Mouse (Mus musculus): ENCODE results near the gene Zfp503. TPM values are rescaled to one million over a fixed set of nuclear protein-coding genes. Genes with fewer than 3 reads are reported as not detected.

Gene Zfp503
- total and polyA plus RNA-seq, 3 experiments, result not detected

DNA sequence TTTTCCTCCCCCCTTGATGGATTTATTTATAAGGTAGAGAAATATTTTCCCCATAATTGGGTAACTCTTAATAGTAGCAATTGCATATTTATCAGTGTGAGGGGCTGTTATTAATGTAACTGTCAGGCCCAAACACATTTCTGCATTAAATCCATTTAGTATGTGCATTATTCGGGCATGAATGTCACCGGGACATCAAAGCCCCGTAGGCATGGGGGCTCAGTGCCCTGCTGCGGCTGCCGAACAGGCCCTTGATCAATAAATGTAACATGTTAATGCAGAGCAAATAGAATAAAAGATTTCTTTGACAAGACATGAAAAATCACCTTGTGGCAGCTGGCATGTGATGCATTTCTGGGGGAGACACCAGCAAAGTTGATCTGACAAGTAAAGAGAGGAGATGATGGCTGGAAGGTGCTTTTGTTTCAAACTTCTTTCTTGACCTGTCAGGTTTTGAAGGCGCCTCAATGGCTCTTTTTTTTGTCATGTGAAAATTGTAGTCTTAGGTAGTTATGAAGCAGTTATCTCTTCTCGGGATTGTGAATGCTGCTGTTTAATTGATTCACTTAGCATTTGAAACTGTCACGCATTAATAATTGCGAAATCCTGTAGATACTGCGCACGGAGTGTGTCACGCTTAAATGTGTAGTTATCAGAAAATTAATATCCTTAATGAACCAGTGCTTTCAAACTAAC lies 47.5 kb upstream of the Zfp503 start:
- H3K79me2 ChIP-seq (replicated peaks; ENCODE audit: control insufficient read depth, extremely low read depth, insufficient read depth, poor library complexity, severe bottlenecking), result no peaks in the 10 kb centered on the region
- no peak overlapping the region for H3K4me2 ChIP-seq (ENCODE audit: insufficient read depth, low read depth, poor library complexity, severe bottlenecking)
- H3K27ac ChIP-seq (ENCODE audit: insufficient read depth, low read depth), result no peak overlapping the region
- in situ Hi-C loops (cut with MboI; ENCODE audit: low pct_ligation_motif_present, low pct_unique_long_range_greater_than_20kb, low sequenced_read_pairs), result no loop called here
- H3K4me1 ChIP-seq (ENCODE audit: control insufficient read depth in 1 of 2, insufficient read depth in 2 of 2), result no peaks in the 10 kb centered on the region
- no peak overlapping the region for H3K9ac ChIP-seq (ENCODE audit: insufficient read depth, low read depth)
- H3K9me3 ChIP-seq (replicated peaks; ENCODE audit: low read length), result no peaks in the 10 kb centered on the region
- TF ChIP-seq CHD2 (IDR thresholded peaks at IDR 0.05; ENCODE audit: low read length), result no peak
- dilution Hi-C loops (cut with MboI; ENCODE audit: extremely low pct_ligation_motif_present, extremely low pct_unique_long_range_greater_than_20kb, low sequenced_read_pairs), result no loop called here
- H3K4me3 ChIP-seq (replicated peaks in 1 of 3; ENCODE audit: low read depth in 2 of 3, low read length in 2 of 3, poor library complexity in 1 of 3), result no peak overlapping the region
- peaks cover 0 to 2% of the 10 kb centered on the region in 2 experiments for H3K36me3 ChIP-seq (replicated peaks in 1 of 2; ENCODE audit: control insufficient read depth in 1 of 2, insufficient read depth in 1 of 2, low read length in 1 of 2)
- no peak for DNase-seq (ENCODE audit: extremely low read depth)
- no peaks in the 10 kb centered on the region for H3K27me3 ChIP-seq (replicated peaks)

DNA sequence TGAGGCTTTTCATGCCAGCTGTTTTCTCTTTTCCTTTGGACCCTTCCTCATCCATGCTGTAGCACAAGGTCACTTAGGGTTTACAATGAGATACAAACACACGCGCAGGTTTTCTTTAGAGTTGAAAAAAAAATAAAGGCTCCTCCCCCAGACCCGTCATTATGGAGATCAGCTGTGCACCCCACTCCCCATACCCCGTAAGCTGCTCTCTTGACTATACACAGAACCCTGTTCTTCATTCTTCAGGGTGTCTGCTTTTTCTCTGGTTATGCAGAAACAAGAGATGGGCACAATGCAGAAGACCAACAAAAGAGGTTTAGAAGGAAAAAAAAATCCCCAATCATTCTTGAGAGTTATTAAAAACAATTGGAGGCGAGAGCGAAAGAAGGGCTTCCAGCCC lies 46.9 kb upstream of the Zfp503 start:
- H3K27me3 ChIP-seq (replicated peaks), result no peaks in the 10 kb centered on the region
- no peak overlapping the region for H3K9ac ChIP-seq (ENCODE audit: insufficient read depth, low read depth)
- dilution Hi-C loops (cut with MboI; ENCODE audit: extremely low pct_ligation_motif_present, extremely low pct_unique_long_range_greater_than_20kb, low sequenced_read_pairs), result no loop called here
- H3K79me2 ChIP-seq (replicated peaks; ENCODE audit: control insufficient read depth, extremely low read depth, insufficient read depth, poor library complexity, severe bottlenecking), result no peaks in the 10 kb centered on the region
- no peak overlapping the region for H3K27ac ChIP-seq (ENCODE audit: insufficient read depth, low read depth)
- TF ChIP-seq NELFE (IDR thresholded peaks at IDR 0.05; ENCODE audit: low read depth, low read length) (no peak), IRF4 (IDR thresholded peaks at IDR 0.05; ENCODE audit: low read depth, low read length) (no peak), MXI1 (IDR thresholded peaks at IDR 0.05; ENCODE audit: low read depth, low read length) (no peak), EP300 (IDR thresholded peaks at IDR 0.05; ENCODE audit: low read length) (no peak), RAD21 (IDR thresholded peaks at IDR 0.05; ENCODE audit: low read depth, low read length) (no peak), CHD2 (IDR thresholded peaks at IDR 0.05; ENCODE audit: low read length) (no peak), MAFK (IDR thresholded peaks at IDR 0.05; ENCODE audit: insufficient replicate concordance, low read length) (no peak), TCF12 (IDR thresholded peaks at IDR 0.05; ENCODE audit: low read depth, low read length) (no peak)
- no peaks in the 10 kb centered on the region for H3K4me1 ChIP-seq (ENCODE audit: control insufficient read depth in 1 of 2, insufficient read depth in 2 of 2)
- H3K9me3 ChIP-seq (replicated peaks; ENCODE audit: low read length), result no peaks in the 10 kb centered on the region
- H3K4me2 ChIP-seq (ENCODE audit: insufficient read depth, low read depth, poor library complexity, severe bottlenecking), result no peak overlapping the region
- peaks cover 0 to 2% of the 10 kb centered on the region in 2 experiments for H3K36me3 ChIP-seq (replicated peaks in 1 of 2; ENCODE audit: control insufficient read depth in 1 of 2, insufficient read depth in 1 of 2, low read length in 1 of 2)
- no peak overlapping the region for H3K4me3 ChIP-seq (replicated peaks in 1 of 3; ENCODE audit: low read depth in 2 of 3, low read length in 2 of 3, poor library complexity in 1 of 3)
- DNase-seq (ENCODE audit: extremely low read depth), result no peak
- in situ Hi-C loops (cut with MboI; ENCODE audit: low pct_ligation_motif_present, low pct_unique_long_range_greater_than_20kb, low sequenced_read_pairs), result no loop called here

DNA sequence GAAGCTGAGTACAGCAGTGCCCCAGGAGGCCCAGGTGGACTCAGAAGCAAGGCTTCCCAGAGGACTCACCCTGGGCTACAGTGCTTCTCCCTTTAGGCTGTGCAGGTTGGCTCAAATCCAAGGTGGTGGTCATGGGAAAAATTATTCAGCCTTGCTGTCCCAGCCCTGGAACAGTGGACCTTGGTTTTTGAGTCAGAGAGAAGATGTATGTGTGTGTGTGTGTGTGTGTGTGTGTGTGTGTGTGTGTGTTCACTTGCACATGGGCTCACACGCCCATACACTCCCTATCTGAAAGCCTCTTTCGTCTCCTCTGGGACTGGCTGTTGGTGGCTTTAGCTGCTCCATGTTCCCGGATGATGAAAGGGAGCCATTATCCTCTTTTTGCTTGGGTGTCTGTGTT lies 46.5 kb upstream of the Zfp503 start:
- TF ChIP-seq KAT2A (IDR thresholded peaks at IDR 0.05; ENCODE audit: insufficient replicate concordance, low read length) (no peak), ETS1 (conservative IDR thresholded peaks at IDR 0.05; ENCODE audit: low read depth, low read length) (no peak), CHD1 (IDR thresholded peaks at IDR 0.05; ENCODE audit: low read depth, low read length) (no peak), USF2 (conservative IDR thresholded peaks at IDR 0.05; ENCODE audit: low read depth, low read length) (no peak), USF1 (IDR thresholded peaks at IDR 0.05; ENCODE audit: low read depth, low read length) (no peak), JUN (IDR thresholded peaks at IDR 0.05; ENCODE audit: insufficient read depth, low read depth, low read length) (no peak), SMC3 (IDR thresholded peaks at IDR 0.05; ENCODE audit: low read depth, low read length) (no peak), MEF2A (IDR thresholded peaks at IDR 0.05; ENCODE audit: borderline replicate concordance, low read depth, low read length) (no peak), PAX5 (IDR thresholded peaks at IDR 0.05; ENCODE audit: low read length) (no peak), MYC (IDR thresholded peaks at IDR 0.05; ENCODE audit: low read depth, low read length) (no peak), ZNF384 (IDR thresholded peaks at IDR 0.05; ENCODE audit: low read depth, low read length) (no peak), ZC3H11A (IDR thresholded peaks at IDR 0.05; ENCODE audit: low read depth, low read length) (no peak), TCF12 (IDR thresholded peaks at IDR 0.05; ENCODE audit: low read depth, low read length) (no peak)
- Histone ChIP-seq H3K27me3 (replicated peaks) (no peaks in the 10 kb centered on the region), H3K9ac (ENCODE audit: insufficient read depth, low read depth) (no peak overlapping the region), H3K4me2 (ENCODE audit: insufficient read depth, low read depth, poor library complexity, severe bottlenecking) (no peak overlapping the region), H3K9me3 (replicated peaks; ENCODE audit: low read length) (no peaks in the 10 kb centered on the region), H3K36me3 (replicated peaks in 1 of 2; ENCODE audit: control insufficient read depth in 1 of 2, insufficient read depth in 1 of 2, low read length in 1 of 2) (peaks cover 0 to 2% of the 10 kb centered on the region in 2 experiments), H3K79me2 (replicated peaks; ENCODE audit: control insufficient read depth, extremely low read depth, insufficient read depth, poor library complexity, severe bottlenecking) (no peaks in the 10 kb centered on the region), H3K4me3 (replicated peaks in 1 of 3; ENCODE audit: low read depth in 2 of 3, low read length in 2 of 3, poor library complexity in 1 of 3) (no peak overlapping the region), H3K4me1 (ENCODE audit: control insufficient read depth in 1 of 2, insufficient read depth in 2 of 2) (no peaks in the 10 kb centered on the region), H3K27ac (ENCODE audit: insufficient read depth, low read depth) (no peak overlapping the region)
- in situ Hi-C loops (cut with MboI; ENCODE audit: low pct_ligation_motif_present, low pct_unique_long_range_greater_than_20kb, low sequenced_read_pairs), result no loop called here
- DNase-seq (ENCODE audit: extremely low read depth), result no peak
- dilution Hi-C loops (cut with MboI; ENCODE audit: extremely low pct_ligation_motif_present, extremely low pct_unique_long_range_greater_than_20kb, low sequenced_read_pairs), result no loop called here
